Mouse (Mus musculus): ENCODE measurements around the gene Sidt2. TPM values are rescaled to one million over a fixed set of nuclear protein-coding genes. Genes with fewer than 3 reads are reported as not detected.
A peak's percentile ranks its signal among the peaks of the same experiment; 100 is the strongest.

Gene Sidt2
- polyA plus RNA-seq, 1 experiment from 2014 or later, result 43.8 TPM

- peak overlapping the region; percentile 36 for H3K4me2 ChIP-seq
- H3K27me3 ChIP-seq (replicated peaks), result no peaks in the 10 kb centered on the region
- peaks cover 12% of the 10 kb centered on the region; the same call in 1 of the 2 replicates for H3K4me1 ChIP-seq
- H3K9me3 ChIP-seq, result no peaks in the 10 kb centered on the region
- H3K4me3 ChIP-seq (replicated peaks), result peak overlapping the region; percentile 21
- no peak overlapping the region for H3K9ac ChIP-seq
- WGBS, result 56% methylated on average over 11 of the region's 11 CpGs
- peaks cover 27% of the 10 kb centered on the region for H3K36me3 ChIP-seq
- ATAC-seq (ENCODE audit: insufficient read depth, low FRiP score, low read depth), result no peak
- peak overlapping the region; percentile 66 for H3K27ac ChIP-seq
Measured at GRCm38 (mm10) chr9:45932571-45933415, 22.3 kb downstream of the Sidt2 start.

DNA sequence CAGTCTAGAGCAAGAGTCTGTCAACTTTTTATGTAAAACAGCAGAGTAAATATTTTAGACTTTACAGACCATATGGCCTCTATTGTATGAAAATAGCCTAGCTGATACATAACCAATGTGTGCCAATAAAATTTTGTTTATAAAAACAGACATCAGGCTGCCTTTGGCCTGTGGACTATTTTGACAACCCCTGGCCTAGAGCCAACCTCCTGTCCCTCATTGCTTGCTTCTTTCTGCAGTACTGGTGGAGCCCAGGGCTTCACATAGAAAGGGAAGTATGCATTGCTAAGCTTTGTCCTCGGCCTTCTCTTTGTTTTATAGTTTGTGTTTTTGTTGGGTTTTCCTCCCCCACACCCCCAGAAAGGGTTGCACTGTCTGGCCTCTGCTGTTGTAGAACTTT lies 23.1 kb downstream of the Sidt2 start:
- Histone ChIP-seq H3K27ac (peak overlapping the region; percentile 66), H3K9me3 (no peaks in the 10 kb centered on the region), H3K27me3 (replicated peaks) (no peaks in the 10 kb centered on the region), H3K36me3 (peaks cover 33% of the 10 kb centered on the region), H3K4me3 (replicated peaks) (no peak overlapping the region), H3K9ac (no peak overlapping the region), H3K4me2 (peak overlapping the region; percentile 36), H3K4me1 (peaks cover 12% of the 10 kb centered on the region; the same call in 1 of the 2 replicates)
- WGBS, result 41% methylated on average over 1 of the region's 1 CpGs
- ATAC-seq (ENCODE audit: insufficient read depth, low FRiP score, low read depth), result no peak

GRCm38 (mm10) chr9:45929285-45929684 lies 25.8 kb downstream of the Sidt2 start:
- no peak overlapping the region for H3K9ac ChIP-seq
- H3K27ac ChIP-seq, result no peak overlapping the region
- H3K4me1 ChIP-seq, result peaks cover 7% of the 10 kb centered on the region; the same call in 1 of the 2 replicates
- WGBS, result 79% methylated on average over 5 of the region's 5 CpGs
- ATAC-seq (ENCODE audit: insufficient read depth, low FRiP score, low read depth), result no peak
- no peak overlapping the region for H3K4me3 ChIP-seq (replicated peaks)
- H3K9me3 ChIP-seq, result no peaks in the 10 kb centered on the region
- peaks cover 37% of the 10 kb centered on the region for H3K36me3 ChIP-seq
- H3K4me2 ChIP-seq, result no peak overlapping the region
- H3K27me3 ChIP-seq (replicated peaks), result no peaks in the 10 kb centered on the region

DNA sequence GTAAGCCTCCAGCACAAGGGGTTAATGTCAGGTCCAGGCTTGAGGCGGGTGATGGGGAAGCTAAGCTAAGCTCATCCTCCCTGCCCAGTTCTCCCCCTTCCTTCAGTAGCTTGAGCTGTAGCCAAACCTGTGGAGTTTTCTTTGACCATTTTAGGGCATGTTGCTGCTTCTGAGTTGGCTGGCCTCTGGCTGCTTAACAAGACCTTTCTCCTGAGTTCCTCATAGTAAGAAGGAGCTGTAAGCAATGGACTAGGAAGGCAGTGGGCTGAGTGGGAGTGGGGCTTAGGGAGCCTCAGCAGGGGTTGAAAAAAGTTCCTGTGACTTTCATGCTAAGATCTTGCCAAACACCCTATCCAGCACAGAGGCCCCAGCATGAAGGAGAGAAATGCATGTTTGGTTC lies 35.2 kb downstream of the Sidt2 start:
- Histone ChIP-seq H3K27me3 (replicated peaks) (no peaks in the 10 kb centered on the region), H3K9me3 (no peaks in the 10 kb centered on the region), H3K27ac (peak overlapping the region; percentile 73), H3K4me3 (replicated peaks) (no peak overlapping the region), H3K36me3 (peaks cover 49% of the 10 kb centered on the region), H3K4me1 (peaks cover 4% of the 10 kb centered on the region; the same call in 1 of the 2 replicates), H3K4me2 (no peak overlapping the region), H3K9ac (no peak overlapping the region)
- WGBS, result 59% methylated on average over 1 of the region's 1 CpGs
- ATAC-seq (ENCODE audit: insufficient read depth, low FRiP score, low read depth), result peak; percentile 75; the same call in 1 of the 2 replicates

GRCm38 (mm10) chr9:45917041-45917934 lies 37.8 kb downstream of the Sidt2 start:
- ATAC-seq (ENCODE audit: insufficient read depth, low FRiP score, low read depth), result no peak; the same call in 1 of the 2 replicates
- peaks cover 57% of the 10 kb centered on the region for H3K36me3 ChIP-seq

DNA sequence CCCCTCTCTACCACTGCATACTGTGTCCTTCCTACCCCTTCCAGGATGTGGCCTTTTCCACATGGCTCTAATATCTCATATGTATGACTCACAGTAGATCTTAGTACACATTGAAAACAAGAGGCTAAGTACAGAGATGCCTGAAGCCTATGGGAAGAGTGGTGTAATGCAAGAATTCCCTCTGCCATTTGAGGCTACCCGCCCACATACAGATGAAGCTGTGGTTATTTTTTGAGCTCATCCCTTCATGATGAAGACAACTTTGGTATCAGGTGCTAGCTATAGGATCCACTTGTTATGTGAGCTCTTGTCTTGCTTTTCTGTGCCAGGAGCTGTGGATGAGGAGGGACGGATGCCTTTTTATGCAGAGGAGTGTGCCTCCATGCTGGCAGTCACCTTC lies 39.4 kb downstream of the Sidt2 start:
- H3K4me2 ChIP-seq, result no peak overlapping the region
- H3K9ac ChIP-seq, result no peak overlapping the region
- H3K27ac ChIP-seq, result no peak overlapping the region
- H3K4me1 ChIP-seq, result peaks cover 4% of the 10 kb centered on the region; the same call in 1 of the 2 replicates
- H3K36me3 ChIP-seq, result peaks cover 54% of the 10 kb centered on the region
- no peak overlapping the region for H3K4me3 ChIP-seq (replicated peaks)
- 91% methylated on average over 2 of the region's 2 CpGs for WGBS
- ATAC-seq (ENCODE audit: insufficient read depth, low FRiP score, low read depth), result no peak
- H3K9me3 ChIP-seq, result no peaks in the 10 kb centered on the region
- H3K27me3 ChIP-seq (replicated peaks), result no peaks in the 10 kb centered on the region

More at GRCm38 (mm10) chr9:45917041-45917934, 37.8 kb downstream of the Sidt2 start:
- Histone ChIP-seq H3K4me1 (peaks cover 4% of the 10 kb centered on the region; the same call in 1 of the 2 replicates), H3K27ac (peak overlapping the region; percentile 46; the same call in 1 of the 2 replicates), H3K9me3 (no peaks in the 10 kb centered on the region), H3K27me3 (replicated peaks) (no peaks in the 10 kb centered on the region), H3K4me3 (replicated peaks) (no peak overlapping the region), H3K9ac (no peak overlapping the region), H3K4me2 (no peak overlapping the region)
- 77% methylated on average over 5 of the region's 5 CpGs for WGBS

- Histone ChIP-seq H3K9ac (no peak overlapping the region), H3K4me3 (replicated peaks) (no peak overlapping the region), H3K36me3 (peaks cover 46% of the 10 kb centered on the region), H3K27ac (no peak overlapping the region), H3K4me1 (peaks cover 7% of the 10 kb centered on the region), H3K9me3 (no peaks in the 10 kb centered on the region), H3K27me3 (replicated peaks) (no peaks in the 10 kb centered on the region), H3K4me2 (no peak overlapping the region)
- ATAC-seq (ENCODE audit: insufficient read depth, low FRiP score, low read depth), result no peak
- 59% methylated on average over 1 of the region's 1 CpGs for WGBS
Measured at GRCm38 (mm10) chr9:45911673-45912072, 43.4 kb downstream of the Sidt2 start.

- Histone ChIP-seq H3K4me2 (no peak overlapping the region), H3K9me3 (no peaks in the 10 kb centered on the region), H3K36me3 (peaks cover 46% of the 10 kb centered on the region)
Measured at GRCm38 (mm10) chr9:45910995-45911394, 44.1 kb downstream of the Sidt2 start.

GRCm38 (mm10) chr9:45907078-45907428 lies 48.0 kb downstream of the Sidt2 start:
- peak overlapping the region; percentile 77 for H3K4me2 ChIP-seq
- peak overlapping the region; percentile 96 for H3K9ac ChIP-seq
- no peaks in the 10 kb centered on the region for H3K27me3 ChIP-seq (replicated peaks)
- peak; percentile 9; the same call in 1 of the 2 replicates for ATAC-seq (ENCODE audit: insufficient read depth, low FRiP score, low read depth)
- peak overlapping the region; percentile 98 for H3K27ac ChIP-seq
- H3K4me3 ChIP-seq (replicated peaks), result peak overlapping the region; percentile 92
- H3K4me1 ChIP-seq, result peaks cover 7% of the 10 kb centered on the region
- H3K36me3 ChIP-seq, result peaks cover 22% of the 10 kb centered on the region
- no peaks in the 10 kb centered on the region for H3K9me3 ChIP-seq
- WGBS, result 0% methylated on average over 19 of the region's 19 CpGs

More at GRCm38 (mm10) chr9:45910995-45911394, 44.1 kb downstream of the Sidt2 start:
- WGBS, result 80% methylated on average over 3 of the region's 3 CpGs
- no peak for ATAC-seq (ENCODE audit: insufficient read depth, low FRiP score, low read depth)
- Histone ChIP-seq H3K27ac (no peak overlapping the region), H3K4me3 (replicated peaks) (no peak overlapping the region), H3K4me1 (peaks cover 7% of the 10 kb centered on the region), H3K9ac (no peak overlapping the region), H3K27me3 (replicated peaks) (no peaks in the 10 kb centered on the region)

DNA sequence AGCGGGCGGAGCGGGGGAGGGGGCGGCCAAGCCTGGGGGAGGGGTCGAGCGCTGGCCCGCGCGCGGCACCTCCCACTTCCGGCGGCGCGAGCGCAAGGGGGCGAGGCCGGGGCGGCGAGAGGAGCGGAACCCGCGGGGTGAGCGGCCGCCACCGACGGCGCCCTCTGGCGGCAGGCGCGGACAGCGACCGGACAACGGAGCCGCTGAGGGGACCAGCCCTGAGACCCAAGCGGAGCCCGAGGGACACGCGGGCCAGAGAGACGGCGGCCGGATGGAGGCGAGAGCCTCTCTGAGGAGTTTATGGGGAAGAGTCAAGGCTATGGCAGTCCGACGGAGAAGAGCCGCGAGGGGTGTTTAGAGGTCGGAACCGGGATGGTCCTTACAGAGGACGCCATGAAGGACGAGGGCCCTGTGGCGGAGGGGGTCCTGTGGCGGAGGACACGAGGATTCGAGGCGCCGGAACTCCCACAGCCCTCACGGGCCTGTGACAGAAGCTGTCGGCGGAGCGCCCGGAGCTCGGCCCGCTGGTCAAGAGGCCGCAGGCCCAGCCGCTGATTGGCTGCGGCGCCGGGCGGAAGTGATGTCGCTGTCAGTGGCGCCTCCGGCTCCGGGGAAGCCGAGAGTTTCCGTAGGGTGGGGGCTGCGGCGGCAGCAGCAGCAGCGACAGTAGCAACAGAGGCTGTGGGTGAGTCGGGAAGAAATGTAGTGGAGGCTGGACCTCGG lies 48.5 kb downstream of the Sidt2 start, which contains the start of the genes Pcsk7 and Rnf214:
Gene Pcsk7 (plus strand): TSS at position 143 of the 723 bp plus-strand sequence.
Gene Rnf214 (minus strand): TSS at position 557 of the 723 bp plus-strand sequence.
- peak; percentile 92 for ATAC-seq (ENCODE audit: insufficient read depth, low FRiP score, low read depth)
- no peaks in the 10 kb centered on the region for H3K27me3 ChIP-seq (replicated peaks)
- peaks cover 7% of the 10 kb centered on the region for H3K4me1 ChIP-seq
- WGBS, result under 1% methylated on average over 76 of the region's 80 CpGs
- peak within 1 kb of the TSS; percentile 96 for H3K9ac ChIP-seq
- peaks cover 21% of the 10 kb centered on the region for H3K36me3 ChIP-seq
- H3K4me3 ChIP-seq (replicated peaks), result peak within 1 kb of the TSS; percentile 92
- no peaks in the 10 kb centered on the region for H3K9me3 ChIP-seq
- peak within 1 kb of the TSS; percentile 98 for H3K27ac ChIP-seq
- peak within 1 kb of the TSS; percentile 77 for H3K4me2 ChIP-seq

DNA sequence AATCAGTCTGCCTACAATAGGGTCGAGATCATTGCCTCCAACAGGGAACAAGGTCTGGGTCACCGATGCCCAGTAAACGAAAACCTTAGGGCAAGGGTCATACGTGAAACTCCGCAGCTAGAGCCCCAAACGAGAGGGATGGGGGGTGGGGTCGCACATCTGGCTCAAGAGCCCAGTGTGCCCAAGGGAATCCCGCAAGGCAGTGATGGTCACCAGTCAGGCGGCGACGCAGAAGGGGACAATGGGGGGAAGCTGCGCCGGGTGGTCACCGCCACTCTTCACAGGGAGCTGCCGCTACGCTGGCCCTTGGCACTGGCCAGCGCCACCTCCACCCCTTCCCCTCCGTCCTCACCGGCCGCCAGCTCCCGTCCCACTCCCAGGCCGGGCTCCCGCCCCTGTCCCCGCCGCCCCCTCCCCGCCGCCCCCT lies 49.2 kb downstream of the Sidt2 start:
- ATAC-seq (ENCODE audit: insufficient read depth, low FRiP score, low read depth), result peak; percentile 32; the same call in 1 of the 2 replicates
- Histone ChIP-seq H3K4me3 (replicated peaks) (peak overlapping the region; percentile 92), H3K27me3 (replicated peaks) (no peaks in the 10 kb centered on the region), H3K27ac (peak overlapping the region; percentile 98), H3K9me3 (no peaks in the 10 kb centered on the region), H3K9ac (peak overlapping the region; percentile 70), H3K4me2 (peak overlapping the region; percentile 77), H3K4me1 (peaks cover 7% of the 10 kb centered on the region), H3K36me3 (peaks cover 15% of the 10 kb centered on the region)
- WGBS, result under 1% methylated on average over 13 of the region's 27 CpGs

Data from stomach, embryonic 15.5 days (tissue).